ENCODE assay signal across 12 mouse cellular contexts in the genomic region with DNA sequence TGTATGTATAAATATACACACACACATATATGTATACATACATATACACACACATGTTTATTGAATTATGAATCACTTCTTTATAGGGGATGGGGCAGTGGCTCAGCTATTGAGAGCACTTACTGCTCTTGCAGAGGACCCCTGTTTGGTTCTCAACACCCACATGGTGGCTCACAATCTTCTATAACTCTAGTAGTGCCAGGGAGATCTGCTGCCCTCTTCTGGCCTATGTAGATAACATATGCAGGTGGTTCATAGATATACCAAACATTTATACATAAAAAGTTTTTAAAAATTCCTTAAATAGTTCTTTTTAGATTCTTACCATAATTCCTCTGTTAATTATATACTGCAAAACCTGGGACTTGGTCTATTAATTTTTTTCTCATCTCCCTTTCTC.
DNase-seq lines count a peak whose midpoint lies in the region; ATAC-seq and TF ChIP-seq lines count a peak whose summit lies in the region.
"Had no signal": no experiment of that assay in that cellular context is flagged by ENCODE, and none has a peak within 500 bp of the region (broad histone marks: within the 10 kb centered on the region; RNA-seq: fewer than 3 reads in every experiment).

No protein-coding gene starts in this region.

- TF ChIP-seq CTCF in liver, embryonic 14.5 days (IDR thresholded peaks at IDR 0.05; ENCODE audit: low read depth): peak; percentile 30

- H3K4me3 ChIP-seq in liver, embryonic 14.5 days (ENCODE audit: insufficient read depth in 1 of 2, low read depth in 2 of 2, low read length in 2 of 2): no peak overlapping the region
- no peak overlapping the region for H3K4me3 ChIP-seq in liver, embryonic 12.5 days
- H3K4me3 ChIP-seq: midbrain, embryonic 10.5 days; neural tube, embryonic 12.5 days had no signal

- peak; percentile 36 for DNase-seq in CD4-positive, CD25-positive, alpha-beta regulatory T cell, adult 2 months (ENCODE audit: low read depth, low spot score)
- no peak for DNase-seq in liver, embryonic 14.5 days (ENCODE audit: low read depth in 3 of 3, low spot score in 3 of 3)
- DNase-seq in A20 (ENCODE audit: low read depth, low spot score): peak; percentile 46
- DNase-seq in R1 (ENCODE audit: low read depth, low spot score): peak; percentile 49
- no peak for DNase-seq in T-cell, adult 2 months (ENCODE audit: low spot score)
- no peak for DNase-seq in layer of hippocampus, adult 8-10 months (ENCODE audit: low spot score in 2 of 2)
- DNase-seq: cerebellum, adult 18-20 months; left cerebral cortex, postnatal 4 days had no signal

- no peak overlapping the region for H3K27ac ChIP-seq in liver, embryonic 14.5 days
- no peak overlapping the region for H3K27ac ChIP-seq in liver, embryonic 12.5 days
- H3K27ac ChIP-seq: midbrain, embryonic 10.5 days; neural tube, embryonic 12.5 days had no signal

- H3K4me2 ChIP-seq in liver, embryonic 14.5 days (ENCODE audit: low read depth): no peak overlapping the region
- H3K4me2 ChIP-seq in liver, embryonic 12.5 days: no peak overlapping the region
- H3K4me2 ChIP-seq: neural tube, embryonic 12.5 days had no signal

- no peak for TF ChIP-seq EP300 in liver, embryonic 14.5 days (IDR thresholded peaks at IDR 0.05; ENCODE audit: low read depth)

- H3K9me3 ChIP-seq in liver, embryonic 14.5 days (ENCODE audit: control insufficient read depth, low read length): no peaks in the 10 kb centered on the region
- no peaks in the 10 kb centered on the region for H3K9me3 ChIP-seq in liver, embryonic 12.5 days (replicated peaks)
- H3K9me3 ChIP-seq: midbrain, embryonic 10.5 days; neural tube, embryonic 12.5 days had no signal

- no peaks in the 10 kb centered on the region for H3K4me1 ChIP-seq in liver, embryonic 14.5 days (replicated peaks; ENCODE audit: control insufficient read depth in 2 of 2, insufficient read depth in 2 of 2, low read length in 1 of 2)
- no peaks in the 10 kb centered on the region for H3K4me1 ChIP-seq in liver, embryonic 12.5 days
- H3K4me1 ChIP-seq: midbrain, embryonic 10.5 days; neural tube, embryonic 12.5 days had no signal

- ATAC-seq in CD4-positive, CD25-positive, alpha-beta regulatory T cell, adult 4 months: no peak
- ATAC-seq in liver, embryonic 14.5 days (ENCODE audit: insufficient read depth): no peak
- ATAC-seq in liver, embryonic 12.5 days: no peak

- no peaks in the 10 kb centered on the region for H3K27me3 ChIP-seq in liver, embryonic 14.5 days (ENCODE audit: control insufficient read depth, insufficient read depth, low read length)
- H3K27me3 ChIP-seq in liver, embryonic 12.5 days (replicated peaks): no peaks in the 10 kb centered on the region
- H3K27me3 ChIP-seq: neural tube, embryonic 12.5 days had no signal

- no peaks in the 10 kb centered on the region for H3K36me3 ChIP-seq in liver, embryonic 14.5 days (replicated peaks; ENCODE audit: control insufficient read depth, insufficient read depth, low read depth)
- H3K36me3 ChIP-seq in liver, embryonic 12.5 days: peaks cover 6% of the 10 kb centered on the region
- H3K36me3 ChIP-seq: neural tube, embryonic 12.5 days had no signal

- H3K9ac ChIP-seq in liver, embryonic 14.5 days (replicated peaks): no peak overlapping the region
- no peak overlapping the region for H3K9ac ChIP-seq in liver, embryonic 12.5 days
- H3K9ac ChIP-seq: neural tube, embryonic 12.5 days had no signal

Comparison
In these comparisons a context has a peak if more than half of its experiments do, and no peak if none do; other contexts are left out.
1. DNase-seq: peak in CD4-positive, CD25-positive, alpha-beta regulatory T cell, adult 2 months (single experiment), A20 (single experiment) and R1 (single experiment); none in liver, embryonic 14.5 days (0 of 3), T-cell, adult 2 months (single experiment) and layer of hippocampus, adult 8-10 months (0 of 2).